ENCODE assay signal across 20 mouse cellular contexts in genomic region chr7:139811706-139812105, GRCm38 (mm10). TPM values are rescaled to one million over a fixed set of nuclear protein-coding genes. Genes with fewer than 3 reads are reported as not detected.
"Had no signal": no experiment of that assay in that cellular context is flagged by ENCODE, and none has a peak within 500 bp of the region (broad histone marks: within the 10 kb centered on the region; RNA-seq: fewer than 3 reads in every experiment).

No protein-coding gene starts in this region.

- ATAC-seq: hindbrain, postnatal 0 days; intestine, embryonic 16.5 days; liver, embryonic 12.5 days had no signal

- DNase-seq: gastrocnemius, postnatal 14 days; gastrocnemius, postnatal 36 days; heart, adult 11 months; heart, adult 2 months; heart, postnatal 14 days; heart, postnatal 36 days; kidney, adult 11 months; kidney, adult 2 months; kidney, adult 9 months; kidney, postnatal 14 days; kidney, postnatal 36 days; layer of hippocampus, adult 9-11 months; layer of hippocampus, postnatal 36 days had no signal

RNA-seq across cellular contexts. Expression of gene Adgra1, which starts 22.3 kb away (rescaled TPM):
- total RNA-seq: gastrocnemius, adult 18-20 months; gastrocnemius, adult 8-10 months; heart, postnatal 14 days; heart, postnatal 36 days; hematopoietic stem cell, adult 5-6 weeks; liver, adult 2 months had no signal
